Mouse (Mus musculus): ENCODE measurements at regions not wholly inside any gene's neighbourhood (a gene's known extent, or its start where the extent isn't known, plus 50 kb on each side); places are given as distances from the start of the nearest gene placed in this dataset.

DNA sequence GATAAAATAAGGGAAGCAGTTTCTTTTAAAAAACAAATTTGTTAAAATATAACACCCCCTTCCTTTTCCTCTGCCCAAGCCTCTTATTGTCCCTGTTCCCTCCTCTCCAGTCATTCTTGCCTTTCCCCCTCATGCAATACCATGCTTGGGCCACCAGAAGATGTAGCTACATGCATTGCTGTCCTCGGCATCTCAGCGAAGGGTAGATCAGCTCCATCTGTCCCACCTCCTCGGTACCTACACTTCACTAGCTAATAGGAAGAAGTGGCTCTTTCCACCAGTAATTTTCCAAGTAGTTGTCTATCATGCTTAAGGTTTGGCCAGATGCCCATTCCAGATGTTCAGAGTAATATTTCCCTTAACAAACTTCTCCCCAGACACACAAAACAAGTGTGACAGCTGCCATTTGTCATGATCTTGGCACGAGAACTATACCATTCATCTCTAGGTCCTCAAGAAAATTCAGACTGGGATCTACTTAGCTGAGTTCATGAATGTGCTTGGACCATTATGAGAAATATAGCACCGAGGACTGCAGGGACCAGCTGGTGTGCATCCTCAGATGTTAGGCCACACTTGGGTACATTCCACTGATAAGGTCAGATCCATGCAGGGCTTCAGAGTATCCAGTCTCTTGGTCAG lies 198.7 kb upstream of the Tnp1 start:
- Histone ChIP-seq H3K27ac (replicated peaks) (no peak overlapping the region), H3K9ac (replicated peaks) (no peak overlapping the region), H3K36me3 (no peaks in the 10 kb centered on the region), H3K27me3 (replicated peaks) (no peaks in the 10 kb centered on the region), H3K4me2 (no peak overlapping the region), H3K9me3 (replicated peaks) (no peaks in the 10 kb centered on the region), H3K4me3 (replicated peaks) (no peak overlapping the region), H3K4me1 (0 out of 2 replicates have a peak, but pooled peaks cover 3% of the 10 kb centered on the region)
- 75% methylated on average over 5 of the region's 5 CpGs for WGBS
- no peak for ATAC-seq (ENCODE audit: low FRiP score)

DNA sequence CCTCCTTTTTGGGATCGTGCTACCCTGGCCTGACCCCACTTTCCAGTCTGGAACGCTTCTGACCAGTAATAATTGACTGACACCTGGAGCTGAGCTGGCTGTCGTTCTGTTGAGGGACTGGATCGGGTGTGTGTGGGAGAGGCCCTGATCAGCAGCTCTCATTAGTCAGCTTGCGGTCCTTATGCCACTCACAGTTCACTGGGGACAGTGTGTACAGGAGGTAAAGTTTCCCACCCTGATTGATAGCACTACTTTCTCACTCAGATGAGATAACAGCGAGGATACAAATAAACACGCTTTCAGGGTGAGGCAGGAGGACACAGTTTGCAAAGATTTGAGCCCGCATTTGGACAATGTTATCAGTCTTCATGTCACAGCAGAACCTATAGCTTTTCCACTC lies 191.7 kb upstream of the Tnp1 start:
- H3K9ac ChIP-seq (replicated peaks), result no peak overlapping the region
- no peak overlapping the region for H3K27ac ChIP-seq (replicated peaks)
- no peaks in the 10 kb centered on the region for H3K9me3 ChIP-seq (replicated peaks)
- no peaks in the 10 kb centered on the region for H3K4me1 ChIP-seq
- no peak overlapping the region for H3K4me3 ChIP-seq (replicated peaks)
- WGBS, result 87% methylated on average over 8 of the region's 8 CpGs
- H3K27me3 ChIP-seq (replicated peaks), result no peaks in the 10 kb centered on the region
- no peak overlapping the region for H3K4me2 ChIP-seq
- H3K36me3 ChIP-seq, result no peaks in the 10 kb centered on the region
- ATAC-seq (ENCODE audit: low FRiP score), result no peak

DNA sequence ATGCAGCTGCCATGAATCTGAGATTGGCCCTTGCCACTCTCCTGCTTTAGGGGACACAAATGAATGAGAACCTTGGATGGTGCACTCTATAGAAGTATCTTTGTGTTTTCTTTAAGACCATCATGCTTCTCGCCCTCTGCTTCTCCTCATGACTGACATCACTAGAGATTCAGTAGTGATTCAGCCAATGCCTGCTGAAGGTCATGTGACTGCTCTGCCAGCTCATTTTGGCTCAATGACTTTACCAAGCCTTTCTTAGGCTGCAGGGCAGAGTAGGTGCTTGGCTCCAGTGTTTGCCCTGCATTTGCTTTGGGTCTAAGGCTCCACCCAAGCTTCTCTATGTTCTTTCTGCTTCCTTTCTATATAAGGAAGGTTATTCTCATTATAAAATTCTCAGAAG lies 190.1 kb upstream of the Tnp1 start:
- ATAC-seq (ENCODE audit: low FRiP score), result no peak
- H3K27me3 ChIP-seq (replicated peaks), result no peaks in the 10 kb centered on the region
- no peaks in the 10 kb centered on the region for H3K4me1 ChIP-seq
- no peak overlapping the region for H3K27ac ChIP-seq (replicated peaks)
- H3K9me3 ChIP-seq (replicated peaks), result no peaks in the 10 kb centered on the region
- no peak overlapping the region for H3K9ac ChIP-seq (replicated peaks)
- H3K4me3 ChIP-seq (replicated peaks), result no peak overlapping the region
- no peak overlapping the region for H3K4me2 ChIP-seq
- no peaks in the 10 kb centered on the region for H3K36me3 ChIP-seq
- WGBS, result 92% methylated on average over 1 of the region's 1 CpGs

DNA sequence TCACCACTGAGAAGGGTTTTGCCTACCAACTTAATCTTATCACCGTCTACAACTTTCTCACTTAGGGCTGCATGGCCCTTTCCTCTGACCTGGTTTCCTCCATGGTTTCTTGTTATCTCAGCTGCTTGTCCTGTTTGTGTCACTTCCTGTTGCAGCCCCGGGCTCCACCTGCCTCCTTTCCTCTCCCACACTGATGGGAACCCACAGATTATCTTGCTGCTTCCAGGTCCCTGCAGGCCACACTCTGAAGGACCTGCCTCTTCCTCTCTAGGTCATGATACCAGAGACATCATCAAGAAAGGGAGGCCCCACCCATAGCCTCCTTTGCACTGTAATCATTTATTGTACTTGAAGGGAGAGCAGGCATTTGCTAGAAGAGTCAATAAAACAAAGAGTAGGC lies 184.4 kb upstream of the Tnp1 start:
- Histone ChIP-seq H3K36me3 (no peaks in the 10 kb centered on the region), H3K4me1 (no peaks in the 10 kb centered on the region), H3K9ac (replicated peaks) (no peak overlapping the region), H3K4me2 (no peak overlapping the region), H3K27ac (replicated peaks) (no peak overlapping the region), H3K9me3 (replicated peaks) (no peaks in the 10 kb centered on the region), H3K4me3 (replicated peaks) (no peak overlapping the region), H3K27me3 (replicated peaks) (no peaks in the 10 kb centered on the region)
- WGBS, result 68% methylated on average over 2 of the region's 2 CpGs
- no peak for ATAC-seq (ENCODE audit: low FRiP score)

DNA sequence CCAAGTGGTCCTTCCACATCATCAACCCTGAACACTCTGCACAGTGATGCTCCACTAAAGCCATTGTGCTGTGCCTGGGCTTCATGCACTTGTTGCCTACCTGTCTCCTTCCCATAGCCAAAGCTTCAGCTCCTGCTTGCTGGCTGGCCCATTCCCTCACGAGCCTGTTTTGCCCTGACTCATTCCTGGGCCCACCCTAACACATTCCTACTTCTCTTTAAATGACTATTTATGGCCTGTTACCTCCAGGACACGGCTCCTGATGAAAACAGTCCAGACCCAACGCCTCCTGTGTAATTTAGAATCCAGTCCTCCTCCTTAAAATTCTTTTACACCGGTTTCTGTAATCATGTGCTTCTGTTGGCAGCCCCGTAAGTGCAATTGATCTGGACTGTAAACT lies 175.1 kb upstream of the Tnp1 start:
- H3K9me3 ChIP-seq (replicated peaks), result no peaks in the 10 kb centered on the region
- no peak overlapping the region for H3K9ac ChIP-seq (replicated peaks)
- H3K4me3 ChIP-seq (replicated peaks), result no peak overlapping the region
- H3K4me1 ChIP-seq, result no peaks in the 10 kb centered on the region
- no peaks in the 10 kb centered on the region for H3K27me3 ChIP-seq (replicated peaks)
- ATAC-seq (ENCODE audit: low FRiP score), result no peak
- H3K36me3 ChIP-seq, result no peaks in the 10 kb centered on the region
- no peak overlapping the region for H3K4me2 ChIP-seq
- H3K27ac ChIP-seq (replicated peaks), result no peak overlapping the region
- WGBS, result 57% methylated on average over 5 of the region's 5 CpGs

DNA sequence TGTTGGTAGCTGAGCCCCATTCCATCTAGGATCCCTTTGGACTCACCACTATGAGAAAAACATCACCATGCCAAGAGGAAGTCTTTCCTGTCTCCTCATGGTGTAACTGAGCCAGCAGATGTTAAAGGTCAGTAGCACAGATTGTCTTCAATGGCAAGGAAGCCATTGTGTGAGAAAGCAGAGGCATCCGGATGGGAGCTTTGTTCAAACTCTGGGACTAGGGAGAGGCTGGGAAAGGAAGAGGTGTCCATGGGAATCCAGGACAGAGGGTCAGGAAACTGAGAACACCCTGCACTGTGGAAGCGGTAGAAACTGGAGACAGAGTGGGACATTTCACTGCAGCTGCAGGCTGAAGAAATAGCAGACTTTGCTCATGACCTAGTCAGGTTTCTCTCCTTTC lies 173.1 kb upstream of the Tnp1 start:
- H3K9me3 ChIP-seq (replicated peaks), result no peaks in the 10 kb centered on the region
- no peak overlapping the region for H3K4me3 ChIP-seq (replicated peaks)
- no peaks in the 10 kb centered on the region for H3K36me3 ChIP-seq
- no peaks in the 10 kb centered on the region for H3K27me3 ChIP-seq (replicated peaks)
- ATAC-seq (ENCODE audit: low FRiP score), result no peak
- no peaks in the 10 kb centered on the region for H3K4me1 ChIP-seq
- 64% methylated on average over 2 of the region's 2 CpGs for WGBS
- H3K27ac ChIP-seq (replicated peaks), result no peak overlapping the region
- H3K9ac ChIP-seq (replicated peaks), result no peak overlapping the region
- no peak overlapping the region for H3K4me2 ChIP-seq

DNA sequence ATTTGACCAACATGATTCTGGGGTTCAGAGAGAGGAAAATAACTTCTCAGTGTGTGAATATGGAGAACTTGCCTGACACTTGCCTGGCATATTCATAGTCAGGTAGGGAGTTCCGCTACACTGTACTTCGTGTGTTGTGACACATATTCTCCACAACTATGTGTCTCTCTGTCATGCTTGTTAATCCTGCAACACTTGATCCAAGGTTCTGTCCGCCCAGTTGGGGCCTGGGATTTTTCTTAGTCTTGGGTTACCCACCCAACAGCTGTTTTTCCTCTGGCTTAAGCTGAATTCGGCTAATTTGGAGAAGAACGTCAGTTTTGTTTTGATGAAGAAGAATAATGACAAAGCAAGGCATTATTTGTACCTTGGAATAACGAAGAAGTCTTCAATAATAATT lies 168.8 kb upstream of the Tnp1 start:
- no peak for ATAC-seq (ENCODE audit: low FRiP score)
- no peaks in the 10 kb centered on the region for H3K9me3 ChIP-seq (replicated peaks)
- no peaks in the 10 kb centered on the region for H3K27me3 ChIP-seq (replicated peaks)
- H3K4me3 ChIP-seq (replicated peaks), result no peak overlapping the region
- no peak overlapping the region for H3K4me2 ChIP-seq
- H3K36me3 ChIP-seq, result no peaks in the 10 kb centered on the region
- no peak overlapping the region for H3K9ac ChIP-seq (replicated peaks)
- H3K4me1 ChIP-seq, result no peaks in the 10 kb centered on the region
- H3K27ac ChIP-seq (replicated peaks), result no peak overlapping the region
- 91% methylated on average over 6 of the region's 6 CpGs for WGBS

DNA sequence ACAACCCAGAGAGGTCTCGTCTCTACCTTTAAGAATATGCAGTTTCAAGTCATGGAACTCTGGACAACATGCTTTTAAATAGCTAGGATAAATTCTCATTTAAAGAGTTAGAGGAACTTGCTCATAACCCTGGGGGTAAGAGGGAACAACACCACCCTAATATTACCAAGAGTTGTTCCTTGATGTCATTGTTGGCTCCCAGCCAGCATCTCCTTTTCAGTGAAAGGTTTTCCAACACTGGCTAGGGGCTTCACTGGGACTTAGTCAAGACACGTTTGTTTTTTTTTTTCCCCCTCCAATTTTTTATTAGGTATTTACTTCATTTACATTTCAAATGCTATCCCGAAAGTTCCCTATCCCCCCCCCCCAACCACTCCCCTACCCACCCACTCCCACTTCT lies 163.1 kb upstream of the Tnp1 start:
- no peaks in the 10 kb centered on the region for H3K36me3 ChIP-seq
- H3K4me1 ChIP-seq, result no peaks in the 10 kb centered on the region
- H3K27me3 ChIP-seq (replicated peaks), result no peaks in the 10 kb centered on the region
- no peaks in the 10 kb centered on the region for H3K9me3 ChIP-seq (replicated peaks)
- no peak overlapping the region for H3K27ac ChIP-seq (replicated peaks)
- no peak overlapping the region for H3K4me2 ChIP-seq
- no peak for ATAC-seq (ENCODE audit: low FRiP score)
- no peak overlapping the region for H3K9ac ChIP-seq (replicated peaks)
- no peak overlapping the region for H3K4me3 ChIP-seq (replicated peaks)
- 73% methylated on average over 3 of the region's 3 CpGs for WGBS

DNA sequence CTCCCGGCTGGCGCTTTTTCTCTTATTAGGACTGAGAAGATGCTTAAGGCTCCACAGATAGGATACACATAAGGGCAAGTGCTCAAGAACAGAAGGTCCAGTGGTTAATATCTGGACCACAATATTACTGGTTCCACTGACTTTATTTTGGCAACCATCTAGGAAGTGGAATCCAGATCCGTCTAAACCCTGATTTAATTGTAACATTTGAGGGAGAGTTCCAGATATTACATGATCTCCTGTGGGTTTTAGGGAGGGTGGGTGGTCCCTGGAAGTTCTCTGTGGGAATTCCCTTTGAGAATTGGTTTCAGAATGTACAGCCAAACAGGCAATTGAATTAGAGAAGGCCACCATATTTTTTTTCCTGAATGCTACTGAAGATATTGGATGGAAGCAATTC lies 161.4 kb upstream of the Tnp1 start:
- Histone ChIP-seq H3K27ac (replicated peaks) (no peak overlapping the region), H3K4me3 (replicated peaks) (no peak overlapping the region), H3K36me3 (no peaks in the 10 kb centered on the region), H3K9me3 (replicated peaks) (no peaks in the 10 kb centered on the region), H3K27me3 (replicated peaks) (no peaks in the 10 kb centered on the region), H3K9ac (replicated peaks) (no peak overlapping the region), H3K4me1 (no peaks in the 10 kb centered on the region), H3K4me2 (no peak overlapping the region)
- no peak for ATAC-seq (ENCODE audit: low FRiP score)
- WGBS, result 96% methylated on average over 3 of the region's 3 CpGs

DNA sequence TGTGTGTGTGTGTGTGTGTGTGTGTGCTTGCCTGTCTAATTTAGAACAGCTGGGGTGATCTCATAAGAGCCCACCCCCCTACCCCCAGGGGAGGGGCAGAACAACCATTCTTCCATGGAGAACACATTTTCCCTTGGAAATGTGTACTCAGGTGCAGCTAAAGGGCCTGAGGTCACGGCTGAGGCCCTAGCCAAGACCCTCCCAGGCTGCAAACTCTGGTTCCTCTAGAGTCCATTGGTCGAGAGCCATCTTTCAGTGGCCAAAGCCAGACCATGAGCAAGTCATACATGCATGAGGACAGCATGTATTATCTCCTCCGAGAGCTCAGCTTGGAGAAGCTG lies 154.9 kb upstream of the Tnp1 start:
- 66% methylated on average over 3 of the region's 3 CpGs for WGBS
- Histone ChIP-seq H3K27ac (replicated peaks) (no peak overlapping the region), H3K9ac (replicated peaks) (no peak overlapping the region), H3K9me3 (replicated peaks) (no peaks in the 10 kb centered on the region), H3K27me3 (replicated peaks) (no peaks in the 10 kb centered on the region), H3K4me3 (replicated peaks) (no peak overlapping the region), H3K4me2 (no peak overlapping the region), H3K4me1 (no peaks in the 10 kb centered on the region), H3K36me3 (no peaks in the 10 kb centered on the region)
- no peak for ATAC-seq (ENCODE audit: low FRiP score)

DNA sequence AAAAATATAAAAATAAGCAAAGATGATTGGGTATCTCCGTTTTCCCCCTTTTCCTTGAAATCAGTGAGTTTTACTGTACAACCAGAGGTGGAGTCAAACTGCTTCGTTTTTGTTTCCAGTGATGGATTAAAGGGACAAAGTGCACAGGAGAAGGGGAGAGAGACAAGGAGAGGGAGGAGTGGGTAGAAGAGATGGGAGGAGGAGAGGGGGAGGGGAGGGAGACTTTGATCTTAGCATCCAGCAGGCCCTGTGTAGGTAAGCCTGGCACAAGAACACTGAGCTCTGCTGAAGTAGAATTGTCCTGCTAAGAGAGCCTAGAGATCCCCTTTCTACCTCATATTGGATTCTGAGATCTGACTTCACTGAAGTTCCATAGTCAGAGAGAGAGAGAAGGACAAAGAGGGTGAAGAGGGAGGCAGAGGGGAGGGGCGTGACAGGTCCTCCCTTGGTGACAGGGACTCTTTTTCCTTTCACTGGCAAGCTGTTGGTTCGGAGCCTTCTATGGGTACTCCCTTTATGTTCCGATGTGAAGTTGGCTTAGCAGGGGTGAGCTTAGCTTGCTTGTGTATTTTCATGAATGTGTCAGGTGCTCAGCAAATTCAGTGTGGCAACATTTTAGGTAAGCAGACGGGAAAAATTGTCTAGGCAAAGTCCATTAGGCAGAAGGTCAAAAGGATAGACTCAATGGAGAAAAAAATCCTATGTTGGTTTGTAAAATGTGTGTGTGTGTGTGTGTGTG lies 154.4 kb upstream of the Tnp1 start:
- no peak for ATAC-seq (ENCODE audit: low FRiP score)
- H3K4me3 ChIP-seq (replicated peaks), result no peak overlapping the region
- H3K4me2 ChIP-seq, result no peak overlapping the region
- H3K36me3 ChIP-seq, result no peaks in the 10 kb centered on the region
- no peaks in the 10 kb centered on the region for H3K4me1 ChIP-seq
- no peak overlapping the region for H3K27ac ChIP-seq (replicated peaks)
- no peaks in the 10 kb centered on the region for H3K9me3 ChIP-seq (replicated peaks)
- WGBS, result 32% methylated on average over 6 of the region's 6 CpGs
- H3K9ac ChIP-seq (replicated peaks), result no peak overlapping the region
- H3K27me3 ChIP-seq (replicated peaks), result no peaks in the 10 kb centered on the region

DNA sequence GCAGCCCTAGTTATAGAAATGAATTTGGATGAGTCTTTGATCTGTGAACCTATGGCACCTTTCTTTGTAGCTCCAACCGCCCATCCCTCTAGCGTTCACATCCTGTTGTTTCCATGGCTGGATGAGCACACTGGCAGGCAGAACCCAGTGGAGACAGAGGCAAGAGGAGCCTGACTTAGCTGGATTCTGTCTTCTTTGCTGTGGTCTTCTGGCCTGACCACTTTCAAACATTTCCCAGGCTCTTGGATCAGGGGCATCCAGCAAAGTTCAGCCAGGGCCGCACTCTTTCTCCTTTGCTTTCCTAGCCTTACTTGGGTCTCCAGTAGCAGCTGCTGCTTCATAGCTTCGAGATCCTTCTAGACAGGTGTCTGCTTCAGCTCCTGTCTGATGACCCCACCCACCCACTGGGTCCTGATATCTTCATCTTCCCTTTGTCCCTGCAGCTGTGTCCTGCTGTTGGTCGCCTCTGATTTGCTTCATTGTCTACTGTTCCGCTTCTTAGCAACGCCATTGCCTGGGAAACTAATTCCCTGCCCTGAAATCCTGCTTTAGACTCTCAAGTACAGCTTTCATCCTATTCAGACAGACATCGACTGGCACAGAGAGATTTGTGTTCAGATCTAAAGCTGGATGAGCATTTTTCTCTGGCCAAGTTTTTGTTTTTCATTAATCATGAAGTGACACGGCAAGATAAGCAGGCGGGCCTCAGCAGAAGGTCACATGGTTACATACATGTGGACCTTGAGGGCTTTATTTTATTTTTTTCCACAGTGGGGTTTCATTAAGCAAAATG lies 153.6 kb upstream of the Tnp1 start:
- 30% methylated on average over 10 of the region's 10 CpGs for WGBS
- no peaks in the 10 kb centered on the region for H3K9me3 ChIP-seq (replicated peaks)
- no peaks in the 10 kb centered on the region for H3K4me1 ChIP-seq
- 0 out of 2 replicates have a peak overlapping the region, but pooled peaks have one; percentile 9 for H3K27ac ChIP-seq (replicated peaks)
- no peak overlapping the region for H3K4me3 ChIP-seq (replicated peaks)
- no peaks in the 10 kb centered on the region for H3K27me3 ChIP-seq (replicated peaks)
- no peaks in the 10 kb centered on the region for H3K36me3 ChIP-seq
- no peak overlapping the region for H3K4me2 ChIP-seq
- H3K9ac ChIP-seq (replicated peaks), result no peak overlapping the region
- ATAC-seq (ENCODE audit: low FRiP score), result no peak
